Mouse (Mus musculus) cerebellum, adult 2 months (tissue): ENCODE measurements at regions not wholly inside any gene's neighbourhood (a gene's known extent, or its start where the extent isn't known, plus 50 kb on each side); places are given as distances from the start of the nearest gene placed in this dataset.
A peak's percentile ranks its signal among the peaks of the same experiment; 100 is the strongest.

Experiments
- DNase-seq, 2 experiments: peaks; one replicate each; pipeline ENCODE4 v3.0.0; 2021
- H3K27ac ChIP-seq: fragments of 200-500 bp; 2 replicates; pipeline ENCODE4 v1.5.1; 2012; ENCODE audit warnings: low read length, control low read depth, inconsistent platforms; ENCODE audit not compliant: insufficient read depth
- H3K27me3 ChIP-seq: fragments of 200-500 bp; 2 replicates; pipeline ENCODE4 v1.6.1; 2012; ENCODE audit warnings: inconsistent platforms, mild to moderate bottlenecking, low read length, moderate library complexity; ENCODE audit not compliant: control insufficient read depth, insufficient read depth
- H3K4me1 ChIP-seq: fragments of 200-500 bp; 2 replicates; pipeline ENCODE4 v1.6.1; 2011; ENCODE audit warnings: low read length; ENCODE audit not compliant: control insufficient read depth, insufficient read depth
- H3K4me3 ChIP-seq: fragments of 200-500 bp; replicated peaks from 2 replicates; pipeline ENCODE3; 2011; ENCODE audit warnings: mild to moderate bottlenecking, low read depth, low read length, control low read depth; ENCODE audit not compliant: insufficient read depth
- CTCF ChIP-seq: fragments of 200-500 bp; IDR thresholded peaks from 2 replicates; pipeline ENCODE4 v1.5.1; 2011; ENCODE audit warnings: low read depth, mild to moderate bottlenecking, control low read depth, low read length, moderate library complexity, borderline replicate concordance; ENCODE audit not compliant: insufficient read depth
- POLR2A ChIP-seq: fragments of 200-500 bp; IDR thresholded peaks from 2 replicates; pipeline ENCODE4 v1.6.1; 2011; ENCODE audit warnings: low read length, control low read depth, borderline replicate concordance; ENCODE audit not compliant: insufficient read depth
- WGBS: fragments of 180-500 bp; shearing (Covaris S2); methylation state at CpG from one replicate; pipeline ENCODE4 v1.1.7; 2018; 5-methylcytosine and 5-hydroxymethylcytosine counted together

DNA sequence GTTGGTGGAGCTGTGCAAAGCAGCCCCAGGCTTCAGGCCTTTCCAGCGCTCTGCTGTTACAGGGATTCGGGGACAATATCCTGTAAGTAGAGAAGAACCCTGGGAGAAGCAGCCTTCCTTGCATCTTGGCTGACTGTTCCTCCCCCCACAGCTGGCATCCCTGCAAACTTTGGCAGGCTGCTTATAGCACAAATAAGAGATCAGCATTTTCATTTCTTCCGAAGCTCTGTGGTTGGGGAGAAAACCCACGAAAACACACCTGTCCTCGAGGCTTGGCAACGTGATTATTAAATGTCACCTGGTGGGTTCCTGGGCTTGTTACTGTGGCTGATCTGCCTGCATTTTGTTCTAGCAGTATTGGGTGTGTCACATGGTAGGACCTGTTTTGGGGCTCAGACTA, 86.5 kb upstream of the Eef2kmt start:
- WGBS, result 66% methylated on average over 6 of the region's 6 CpGs
- Histone ChIP-seq H3K27ac (no peak overlapping the region), H3K4me1 (no peaks in the 10 kb centered on the region), H3K27me3 (no peaks in the 10 kb centered on the region; the same call in 1 of the 2 replicates), H3K4me3 (no peak overlapping the region)
- no peak for TF ChIP-seq POLR2A
- TF ChIP-seq CTCF, result no peak
- DNase-seq, result no peak

DNA sequence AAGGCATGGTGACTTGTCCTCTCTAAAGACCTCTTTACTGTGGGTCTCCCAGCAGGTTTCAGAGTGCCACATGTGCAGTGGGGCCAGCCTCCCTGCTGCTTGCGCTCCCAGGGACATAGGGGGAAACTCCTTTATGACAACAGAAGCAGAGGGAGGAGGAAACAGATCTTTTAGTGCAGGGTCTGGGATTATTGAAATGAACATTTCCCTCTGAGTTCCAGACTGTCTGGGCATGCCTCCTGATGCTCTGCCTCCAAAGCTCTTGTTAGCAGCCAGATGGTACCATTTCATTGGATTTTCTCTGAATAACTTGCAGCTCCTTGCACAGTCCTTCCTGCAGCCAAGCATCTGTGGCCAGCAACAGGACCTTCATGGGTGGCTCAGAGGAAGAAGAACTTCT, 60.5 kb upstream of the Eef2kmt start:
- no peak for TF ChIP-seq POLR2A
- TF ChIP-seq CTCF, result no peak
- 86% methylated on average over 1 of the region's 1 CpGs for WGBS
- no peaks in the 10 kb centered on the region for H3K27me3 ChIP-seq
- no peak overlapping the region for H3K27ac ChIP-seq
- no peak overlapping the region for H3K4me3 ChIP-seq
- DNase-seq, result no peak
- H3K4me1 ChIP-seq, result no peaks in the 10 kb centered on the region

DNA sequence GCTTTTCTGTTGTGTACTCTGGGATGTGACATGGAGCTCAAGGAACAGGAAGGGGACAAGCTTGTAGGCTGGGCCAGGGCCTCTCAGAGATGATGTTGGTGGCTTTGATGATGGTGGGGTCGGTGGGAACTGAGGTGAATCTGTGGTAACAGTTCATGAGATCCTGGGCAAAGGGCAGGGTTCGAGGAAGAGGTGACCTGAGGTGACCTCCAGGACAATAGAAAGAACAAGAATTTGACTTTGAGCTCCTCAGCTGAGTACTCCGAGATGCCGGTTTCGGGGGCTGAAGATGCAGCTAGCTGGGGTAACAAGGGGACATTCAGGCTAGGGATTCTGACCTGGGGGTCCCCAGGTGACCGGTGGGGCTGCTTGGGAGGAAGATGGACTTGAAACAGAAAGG, 57.5 kb upstream of the Eef2kmt start:
- H3K27me3 ChIP-seq, result no peaks in the 10 kb centered on the region
- DNase-seq, result no peak
- WGBS, result 74% methylated on average over 6 of the region's 6 CpGs

DNA sequence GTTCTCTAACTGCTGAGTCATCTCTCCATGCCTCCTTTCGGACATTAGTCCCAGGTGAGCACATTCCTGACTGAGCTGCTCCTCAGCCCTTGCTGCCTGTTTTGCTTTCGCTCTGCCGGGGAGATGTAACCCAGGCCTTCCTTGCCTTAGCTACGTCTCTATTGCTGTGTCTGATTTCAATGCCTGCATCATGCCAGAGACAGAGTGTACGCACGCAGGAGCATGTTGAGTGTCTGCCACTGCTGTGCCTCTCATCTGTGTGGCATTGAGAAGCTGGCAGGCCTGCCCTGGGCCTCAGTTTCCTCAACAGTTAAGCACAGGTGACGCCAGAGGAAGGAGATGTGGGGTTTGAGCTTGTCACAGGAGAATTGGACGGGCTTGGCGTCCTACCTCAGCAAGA, 55.7 kb upstream of the Eef2kmt start:
- Histone ChIP-seq H3K27ac (no peak overlapping the region), H3K4me1 (no peaks in the 10 kb centered on the region), H3K27me3 (no peaks in the 10 kb centered on the region), H3K4me3 (no peak overlapping the region)
- 85% methylated on average over 9 of the region's 9 CpGs for WGBS
- no peak for DNase-seq
- no peak for TF ChIP-seq POLR2A
- TF ChIP-seq CTCF, result no peak

More for the DNA sequence above, 57.5 kb upstream of the Eef2kmt start:
- Histone ChIP-seq H3K4me3 (no peak overlapping the region), H3K4me1 (no peaks in the 10 kb centered on the region), H3K27ac (no peak overlapping the region)
- TF ChIP-seq CTCF (no peak), POLR2A (no peak)

DNA sequence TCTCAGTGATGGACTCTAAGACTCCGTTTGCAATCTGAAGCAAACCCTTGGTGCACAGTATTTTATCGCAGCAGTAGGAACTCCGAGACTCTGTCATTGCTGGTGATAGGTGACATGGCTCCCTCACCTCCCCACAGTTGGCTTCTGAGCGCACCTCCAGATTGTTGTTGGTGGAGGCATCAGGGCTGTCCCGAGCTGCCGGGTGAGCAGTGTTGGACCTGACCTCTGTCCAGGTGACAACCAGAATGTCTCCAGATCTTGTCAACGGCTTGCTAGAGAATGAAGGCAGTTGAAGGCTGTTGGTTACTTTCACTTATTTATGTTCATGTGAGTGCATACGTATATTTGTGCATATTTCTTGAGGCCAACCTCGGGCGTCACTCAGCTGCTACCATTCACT, 55.0 kb upstream of the Eef2kmt start:
- 91% methylated on average over 10 of the region's 10 CpGs for WGBS
- Histone ChIP-seq H3K4me3 (no peak overlapping the region), H3K27ac (no peak overlapping the region), H3K27me3 (no peaks in the 10 kb centered on the region), H3K4me1 (no peaks in the 10 kb centered on the region)
- no peak for DNase-seq
- no peak for TF ChIP-seq POLR2A
- TF ChIP-seq CTCF, result no peak

DNA sequence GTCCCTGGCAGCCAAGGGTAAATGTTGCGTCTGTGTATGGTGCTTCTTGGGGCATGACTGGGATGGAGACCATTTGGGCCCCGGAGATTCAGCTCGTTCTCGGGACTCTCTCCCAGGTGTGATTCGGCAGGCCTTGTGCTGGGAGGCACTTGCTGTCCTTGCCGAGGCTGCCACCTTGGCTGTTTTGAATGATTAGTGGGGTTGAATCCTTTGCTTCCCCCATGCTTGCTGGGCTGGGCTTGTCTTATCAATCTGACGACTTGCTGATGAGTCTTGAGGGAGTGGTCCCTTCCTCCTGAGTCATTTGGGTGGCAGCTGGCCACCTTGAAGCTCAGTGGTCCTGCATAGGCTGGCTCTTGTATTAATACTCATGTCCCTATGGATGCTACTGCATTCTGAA, 52.0 kb upstream of the Eef2kmt start:
- Histone ChIP-seq H3K27ac (no peak overlapping the region), H3K27me3 (no peaks in the 10 kb centered on the region), H3K4me1 (no peaks in the 10 kb centered on the region), H3K4me3 (no peak overlapping the region)
- no peak for DNase-seq
- TF ChIP-seq POLR2A (no peak), CTCF (no peak)
- WGBS, result 95% methylated on average over 7 of the region's 7 CpGs

DNA sequence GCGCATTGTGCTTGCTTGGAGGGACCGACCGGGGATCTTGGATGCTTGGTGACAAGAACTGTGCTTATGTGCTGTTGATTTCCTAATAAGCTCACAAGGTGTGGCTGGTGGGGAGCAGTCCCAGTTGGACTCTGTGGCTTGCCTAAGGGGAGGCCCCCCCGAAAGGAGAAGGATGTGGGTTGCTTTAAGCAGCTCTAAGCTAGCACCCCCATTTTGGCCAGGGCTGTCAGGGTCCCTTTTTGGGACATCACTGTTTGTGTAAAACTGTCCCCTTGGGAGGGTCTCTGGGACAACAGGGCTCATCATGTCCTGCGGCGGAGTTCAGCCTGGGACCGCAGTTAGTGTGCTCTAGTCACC, 51.4 kb upstream of the Eef2kmt start:
- Histone ChIP-seq H3K27ac (no peak overlapping the region), H3K4me1 (no peaks in the 10 kb centered on the region), H3K27me3 (no peaks in the 10 kb centered on the region), H3K4me3 (no peak overlapping the region)
- no peak for DNase-seq
- TF ChIP-seq POLR2A (no peak), CTCF (no peak)
- 65% methylated on average over 7 of the region's 7 CpGs for WGBS

DNA sequence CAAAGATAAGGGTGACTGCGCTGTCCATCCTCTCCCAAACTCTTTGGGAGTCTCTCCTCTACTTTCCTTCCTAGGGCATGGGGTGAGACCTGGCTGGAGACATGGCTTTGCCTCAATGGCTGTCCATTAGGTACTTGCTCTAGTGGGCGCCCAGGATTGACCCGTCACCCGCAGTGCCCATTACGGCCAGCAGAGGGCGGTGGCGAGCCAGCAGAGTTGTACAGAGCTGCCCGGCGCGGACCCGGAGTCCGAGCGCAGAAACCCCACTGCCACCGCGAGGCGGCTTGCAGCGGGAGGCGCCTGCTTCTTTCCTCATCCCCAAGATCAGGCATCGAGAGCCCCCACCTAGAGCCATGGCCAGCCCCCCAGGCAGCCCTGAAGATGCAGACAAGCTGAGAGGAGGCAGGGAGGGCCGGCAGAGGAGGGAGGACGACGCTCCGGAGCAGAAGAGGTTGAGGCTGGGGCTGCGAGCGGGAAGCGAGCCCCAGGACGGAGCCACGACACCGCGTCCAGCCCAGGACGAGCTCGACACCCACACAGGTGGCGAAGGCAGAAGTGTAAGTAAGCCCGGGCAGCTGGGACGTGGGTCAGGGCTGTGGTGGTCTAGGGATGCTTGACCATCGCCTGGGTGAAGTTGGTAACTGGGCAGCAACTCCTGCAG, 50.9 kb upstream of the Eef2kmt start:
- H3K4me3 ChIP-seq, result peak overlapping the region; percentile 49
- 3% methylated on average over 36 of the region's 36 CpGs for WGBS
- TF ChIP-seq CTCF (peak; percentile 81), POLR2A (no peak)
- no peaks in the 10 kb centered on the region for H3K4me1 ChIP-seq
- DNase-seq, result peak; percentile 78 to 93
- no peak overlapping the region for H3K27ac ChIP-seq
- H3K27me3 ChIP-seq, result no peaks in the 10 kb centered on the region
